Mouse (Mus musculus) kidney, adult 10 weeks (tissue): ENCODE measurements around the gene Nudt12. TPM values are rescaled to one million over a fixed set of nuclear protein-coding genes. Genes with fewer than 3 reads are reported as not detected.

ENCODE experiments used
- polyA plus RNA-seq: library from polyadenylated mRNA; stranded (reverse); fragments of 350-450 nt; fragmentation: Illumina TruSeq; extraction: RNeasy Lipid Tissue Mini Kit (QIAGEN cat#74804); gene quantifications from one replicate; pipeline ENCODE4 v1.2.3, GENCODE M21; 2014; ENCODE audit warnings: low read depth, low replicate concordance

The Nudt12 gene
- 78.5 TPM for polyA plus RNA-seq

DNA sequence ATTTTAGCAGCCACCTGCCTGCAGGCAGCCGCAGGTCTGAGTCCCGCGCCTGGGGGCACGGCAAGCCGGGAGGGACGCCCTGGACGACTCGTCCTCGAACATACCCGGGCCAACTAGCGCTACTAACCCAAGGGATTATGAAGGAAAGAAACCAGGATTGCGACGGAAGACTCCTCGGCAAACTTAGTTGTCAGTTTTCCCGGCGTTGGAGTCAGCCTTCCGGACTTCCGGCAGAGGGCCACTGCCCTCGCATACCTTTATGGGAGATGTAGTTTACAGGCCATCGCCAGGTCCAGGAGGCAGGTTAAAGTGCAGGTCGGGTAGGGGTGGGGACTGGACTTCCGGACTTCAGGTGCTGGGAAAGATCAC, at the start of gene Nudt12:
Gene Nudt12 (minus strand): TSS at position 282 of the 369 bp plus-strand sequence.

DNA sequence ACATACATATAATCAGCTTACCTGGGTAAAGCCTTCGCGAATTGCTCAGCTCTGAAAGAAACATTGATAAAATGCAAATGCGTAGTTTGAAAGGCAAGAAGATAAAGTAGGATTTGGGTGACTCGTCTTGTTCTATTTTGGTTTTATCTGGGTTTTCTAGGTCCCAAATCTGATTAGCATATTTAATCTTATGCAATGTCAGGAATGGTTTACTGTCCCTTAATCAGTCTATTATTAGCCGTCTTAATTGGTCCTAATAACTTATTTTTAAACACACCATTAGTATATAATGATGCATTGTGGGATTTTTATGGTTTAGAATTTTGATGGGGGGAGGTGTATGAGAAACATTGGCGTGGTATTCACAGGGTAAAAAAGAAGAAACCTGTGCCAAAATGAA, 21.9 kb downstream of the Nudt12 start, which contains the start of gene Pdzph1:
Gene Pdzph1 (minus strand): TSS at position 101 of the 400 bp plus-strand sequence.

Other genes with a start within 250 kb of the Nudt12 start
- not detected for gene Pdzph1, start 22.0 kb downstream of the Nudt12 start, polyA plus RNA-seq